Mouse (Mus musculus) spleen, adult 2 months (tissue): ENCODE data around the gene 5830411N06Rik. TPM values are rescaled to one million over a fixed set of nuclear protein-coding genes. Genes with fewer than 3 reads are reported as not detected.
A peak's percentile ranks its signal among the peaks of the same experiment; 100 is the strongest.

Experiments
- DNase-seq, 2 experiments: peaks; one replicate each; pipeline versions ENCODE4 v3.0.0 to v3.0.0-alpha.2; 2012 to 2021; ENCODE audit warnings: low spot score in 2 of 2, low read depth in 1 of 2
- H3K27ac ChIP-seq: fragments of 200-500 bp; 2 replicates; pipeline ENCODE4 v1.5.1; 2012; ENCODE audit warnings: low read length, inconsistent platforms; ENCODE audit not compliant: insufficient read depth
- H3K27me3 ChIP-seq: fragments of 200-500 bp; 2 replicates; pipeline ENCODE4 v1.6.1; 2012; ENCODE audit warnings: mild to moderate bottlenecking, moderate library complexity, low read length, inconsistent platforms; ENCODE audit not compliant: control insufficient read depth, insufficient read depth
- H3K36me3 ChIP-seq: fragments of 200-500 bp; 2 replicates; pipeline ENCODE4 v1.6.1; 2012; ENCODE audit warnings: mild to moderate bottlenecking, low read length, inconsistent platforms; ENCODE audit not compliant: control insufficient read depth, insufficient read depth
- H3K4me1 ChIP-seq: fragments of 200-500 bp; 2 replicates; pipeline ENCODE4 v1.6.1; 2011; ENCODE audit warnings: inconsistent platforms; ENCODE audit not compliant: control insufficient read depth, insufficient read depth, insufficient read length
- H3K4me3 ChIP-seq: fragments of 200-500 bp; 2 replicates; pipeline ENCODE4 v1.5.1; 2011; ENCODE audit warnings: mild to moderate bottlenecking, inconsistent platforms; ENCODE audit not compliant: insufficient read depth, insufficient read length; ENCODE audit errors: extremely low read depth
- CTCF ChIP-seq: fragments of 200-500 bp; IDR thresholded peaks from 2 replicates; pipeline ENCODE4 v1.5.1; 2011; ENCODE audit warnings: mild to moderate bottlenecking, inconsistent platforms; ENCODE audit not compliant: insufficient read depth, insufficient read length, insufficient replicate concordance; ENCODE audit errors: extremely low read depth
- POLR2A ChIP-seq: fragments of 200-500 bp; IDR thresholded peaks from 2 replicates; pipeline ENCODE4 v1.6.1; 2011; ENCODE audit warnings: low read depth, low read length, inconsistent platforms
- WGBS: fragments of 180-500 bp; shearing (Covaris S2); methylation state at CpG from one replicate; pipeline ENCODE4 v1.1.7; 2018; 5-methylcytosine and 5-hydroxymethylcytosine counted together
- polyA plus RNA-seq: library from polyadenylated mRNA; depleted of rRNA; stranded (reverse); fragments of >200 nt; gene quantifications from 2 replicates; pipeline ENCODE4 v1.2.3, GENCODE M21; 2012; rRNA removed

Gene 5830411N06Rik
- polyA plus RNA-seq: 0.99 and 1.9 TPM in 2 replicates

DNA sequence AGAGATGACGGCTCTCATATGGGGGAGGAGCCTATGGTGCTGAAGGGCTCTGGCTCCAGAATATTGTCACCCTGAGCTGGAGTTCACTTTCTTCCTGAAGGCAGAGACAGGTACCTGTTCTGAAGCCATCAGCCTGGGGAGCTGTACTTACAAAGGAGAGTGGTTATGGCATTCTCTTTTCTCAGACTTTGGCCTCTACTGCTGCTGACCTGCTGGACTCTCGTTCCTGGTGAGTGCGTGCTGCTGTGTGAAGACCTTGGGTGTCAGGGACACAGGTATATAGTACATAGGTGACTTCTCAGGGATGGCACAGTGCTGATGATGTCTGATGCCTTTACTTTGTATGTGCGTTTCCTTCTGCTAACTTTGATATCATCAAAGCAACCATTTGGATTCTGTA, at the start of gene 5830411N06Rik:
Gene 5830411N06Rik (plus strand): TSS at position 69 of the 400 bp plus-strand sequence.
- Histone ChIP-seq H3K4me3 (no peak within 1 kb of the TSS), H3K27ac (no peak within 1 kb of the TSS), H3K36me3 (no peaks in the 10 kb centered on the region), H3K4me1 (no peaks in the 10 kb centered on the region), H3K27me3 (no peaks in the 10 kb centered on the region)
- DNase-seq: no peak
- TF ChIP-seq POLR2A (no peak), CTCF (no peak)
- WGBS: 83% methylated on average over 4 of the region's 4 CpGs

DNA sequence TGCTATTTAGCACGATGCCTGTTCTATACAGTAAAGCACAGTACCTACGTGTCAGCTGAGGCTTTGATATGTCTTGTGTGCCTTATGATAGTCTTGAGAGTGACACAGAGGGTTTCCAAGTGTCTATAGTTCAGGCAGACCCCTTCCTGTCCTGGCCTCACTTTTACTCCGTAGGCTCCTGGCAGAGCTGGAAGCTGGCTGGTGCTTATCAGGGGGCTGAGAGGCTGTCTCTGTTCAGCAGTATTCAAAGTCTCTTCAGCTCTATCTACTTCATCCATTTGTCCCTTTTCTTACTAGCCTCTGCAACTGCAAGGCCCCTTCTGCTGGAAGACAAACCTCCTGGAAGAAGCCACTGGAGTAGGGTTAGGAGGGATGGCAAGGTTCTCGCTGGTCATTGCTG, 46.0 kb upstream of the 5830411N06Rik start:
- no peak for TF ChIP-seq POLR2A
- no peak for TF ChIP-seq CTCF
- WGBS: 77% methylated on average over 4 of the region's 4 CpGs
- Histone ChIP-seq H3K4me1 (peaks cover 4% of the 10 kb centered on the region; the same call in 1 of the 2 replicates), H3K36me3 (no peaks in the 10 kb centered on the region), H3K27me3 (no peaks in the 10 kb centered on the region), H3K27ac (no peak overlapping the region), H3K4me3 (no peak overlapping the region)
- DNase-seq: no peak

DNA sequence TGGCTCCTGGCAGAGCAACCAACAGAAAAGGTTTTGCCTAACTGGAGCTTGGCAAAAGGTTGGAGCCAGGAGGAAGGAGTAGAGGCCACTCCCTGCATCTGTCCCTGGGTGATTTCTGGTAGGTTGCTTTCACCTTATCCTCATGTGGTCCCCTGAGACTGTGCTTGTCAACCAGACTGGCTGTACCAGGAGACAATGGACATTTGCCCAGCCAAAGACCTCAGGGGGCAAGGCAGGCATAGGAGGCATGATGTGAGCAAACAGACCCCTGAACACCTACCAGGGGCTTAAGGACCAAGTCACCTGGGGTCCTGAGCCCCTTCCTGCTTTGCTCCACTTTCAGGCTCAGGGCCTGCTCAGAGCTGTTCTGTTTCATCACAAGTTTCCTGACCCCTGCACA, 41.2 kb upstream of the 5830411N06Rik start, which contains the start of gene Olfr524:
Gene Olfr524 (minus strand): TSS at position 101 of the 400 bp plus-strand sequence.
- H3K27me3 ChIP-seq: no peaks in the 10 kb centered on the region
- H3K36me3 ChIP-seq: no peaks in the 10 kb centered on the region
- H3K4me3 ChIP-seq: no peak within 1 kb of the TSS
- H3K27ac ChIP-seq: peak within 1 kb of the TSS; percentile 18; the same call in 1 of the 2 replicates
- peaks cover 8% of the 10 kb centered on the region for H3K4me1 ChIP-seq
- TF ChIP-seq CTCF (no peak), POLR2A (no peak)
- no peak for DNase-seq

DNA sequence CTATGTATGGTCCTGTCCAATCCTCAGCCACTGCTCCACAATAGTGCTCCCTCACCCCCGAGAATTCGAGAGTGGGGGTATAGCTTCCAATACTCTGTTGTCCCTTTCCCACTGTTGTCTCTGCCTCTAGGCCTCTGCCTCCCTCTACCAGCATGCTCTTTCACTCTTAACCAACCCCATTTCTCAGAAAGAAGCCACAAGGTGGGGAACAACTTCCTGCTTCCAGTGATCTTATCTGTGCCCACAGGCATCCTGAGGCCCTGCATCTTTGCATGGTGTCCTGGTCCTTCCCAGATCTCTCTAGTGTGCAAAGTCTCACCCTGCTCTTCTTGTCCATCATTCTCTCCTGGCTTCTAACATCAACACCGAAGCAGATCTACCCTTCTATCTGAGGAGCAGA, 40.2 kb upstream of the 5830411N06Rik start:
- TF ChIP-seq POLR2A (no peak), CTCF (no peak)
- DNase-seq: no peak
- Histone ChIP-seq H3K4me1 (peaks cover 8% of the 10 kb centered on the region), H3K27ac (no peak overlapping the region), H3K4me3 (no peak overlapping the region), H3K36me3 (no peaks in the 10 kb centered on the region), H3K27me3 (no peaks in the 10 kb centered on the region)
- WGBS: 53% methylated on average over 3 of the region's 3 CpGs

DNA sequence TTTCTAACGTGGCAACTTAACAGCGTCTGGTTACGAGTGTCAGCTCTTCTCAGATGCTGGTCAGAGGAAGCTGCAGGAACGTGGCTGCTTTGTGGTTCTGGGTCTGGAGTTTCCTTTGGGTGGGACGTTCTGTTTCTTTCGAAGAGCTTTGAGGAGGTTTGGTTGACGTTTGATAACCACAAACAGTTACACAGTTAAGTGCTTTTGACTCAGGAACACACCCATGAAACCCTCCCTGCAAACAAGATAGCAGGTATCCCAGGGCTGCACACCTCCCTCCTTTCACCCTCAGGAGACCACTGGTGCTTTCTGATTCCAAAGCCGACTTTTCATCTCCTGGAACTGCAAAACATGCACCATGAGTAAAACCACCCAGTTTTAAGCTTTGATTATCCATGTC, 38.9 kb upstream of the 5830411N06Rik start:
- 0 out of 2 replicates have a peak overlapping the region, but pooled peaks have one; percentile 52 for H3K27ac ChIP-seq
- DNase-seq: peak in 1 of 2 experiments; percentile 49
- no peaks in the 10 kb centered on the region for H3K27me3 ChIP-seq
- 14% methylated on average over 8 of the region's 8 CpGs for WGBS
- peaks cover 8% of the 10 kb centered on the region for H3K4me1 ChIP-seq
- TF ChIP-seq CTCF (no peak), POLR2A (no peak)
- no peak overlapping the region for H3K4me3 ChIP-seq
- no peaks in the 10 kb centered on the region for H3K36me3 ChIP-seq

DNA sequence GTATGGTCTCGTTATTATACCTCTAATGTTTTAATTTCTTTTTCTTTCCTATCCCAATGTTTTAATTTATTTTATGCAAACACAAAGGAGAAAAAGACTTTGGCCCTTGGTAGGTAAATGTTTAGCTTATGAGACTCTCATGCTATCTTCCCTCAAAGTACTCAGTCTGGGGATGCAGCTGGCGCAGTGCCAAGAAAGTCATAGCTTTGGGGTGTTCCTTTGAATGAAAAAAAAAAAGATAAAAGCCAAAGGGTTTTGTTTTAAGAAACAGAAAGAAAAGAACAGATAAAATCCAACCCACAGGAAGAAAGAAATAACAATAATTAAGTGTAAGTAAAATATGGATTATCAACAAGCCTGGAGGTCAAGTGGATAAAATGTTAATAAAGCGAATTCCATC, 38.4 kb upstream of the 5830411N06Rik start:
- no peaks in the 10 kb centered on the region for H3K36me3 ChIP-seq
- DNase-seq: no peak
- WGBS: 68% methylated on average over 3 of the region's 3 CpGs
- H3K4me1 ChIP-seq: peaks cover 9% of the 10 kb centered on the region
- no peak overlapping the region for H3K4me3 ChIP-seq
- no peak overlapping the region for H3K27ac ChIP-seq
- TF ChIP-seq CTCF (no peak), POLR2A (no peak)
- no peaks in the 10 kb centered on the region for H3K27me3 ChIP-seq

DNA sequence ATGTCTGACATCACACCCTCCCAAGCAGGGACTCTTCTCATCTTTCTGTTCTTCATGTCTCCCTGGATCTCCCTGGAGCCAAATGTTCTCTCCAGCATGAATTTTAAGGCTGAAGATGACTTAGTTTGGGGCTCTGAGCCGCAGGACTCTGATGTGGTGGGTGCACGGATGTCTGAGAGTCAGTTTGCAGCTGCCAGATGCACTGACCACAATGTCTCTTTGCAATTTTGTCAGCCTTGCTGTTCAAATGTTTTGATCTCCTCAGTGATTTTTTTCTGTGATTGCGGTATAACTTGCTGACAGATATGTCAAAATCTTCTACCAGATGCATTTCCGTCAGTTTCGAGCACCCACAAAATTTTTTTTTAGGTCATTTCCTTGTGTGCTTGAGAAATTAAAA, 33.2 kb upstream of the 5830411N06Rik start:
- DNase-seq: peak in 1 of 2 experiments; percentile 45
- Histone ChIP-seq H3K27ac (peak overlapping the region; percentile 62), H3K4me3 (no peak overlapping the region), H3K4me1 (peaks cover 2% of the 10 kb centered on the region; the same call in 1 of the 2 replicates), H3K36me3 (no peaks in the 10 kb centered on the region), H3K27me3 (no peaks in the 10 kb centered on the region)
- no peak for TF ChIP-seq POLR2A
- no peak for TF ChIP-seq CTCF
- WGBS: 59% methylated on average over 5 of the region's 5 CpGs
